Mouse (Mus musculus): ENCODE measurements at regions not wholly inside any gene's neighbourhood (a gene's known extent, or its start where the extent isn't known, plus 50 kb on each side); places are given as distances from the start of the nearest gene placed in this dataset.
A peak's percentile ranks its signal among the peaks of the same experiment; 100 is the strongest.

GRCm38 (mm10) chr8:44656031-44656430 lies 279.2 kb upstream of the Fat1 start:
- H3K9me3 ChIP-seq: no peaks in the 10 kb centered on the region
- no peaks in the 10 kb centered on the region for H3K4me1 ChIP-seq
- no peaks in the 10 kb centered on the region for H3K27me3 ChIP-seq (ENCODE audit: insufficient read depth, poor library complexity, severe bottlenecking)
- no peak overlapping the region for H3K27ac ChIP-seq
- no peaks in the 10 kb centered on the region for H3K36me3 ChIP-seq
- DNase-seq (ENCODE audit: low spot score): no peak
- no peak overlapping the region for H3K4me3 ChIP-seq

GRCm38 (mm10) chr8:44656470-44656869 lies 278.8 kb upstream of the Fat1 start:
- DNase-seq (ENCODE audit: low spot score): no peak
- Histone ChIP-seq H3K9me3 (no peaks in the 10 kb centered on the region), H3K27me3 (ENCODE audit: insufficient read depth, poor library complexity, severe bottlenecking) (no peaks in the 10 kb centered on the region), H3K4me1 (no peaks in the 10 kb centered on the region), H3K27ac (no peak overlapping the region), H3K4me3 (no peak overlapping the region), H3K36me3 (no peaks in the 10 kb centered on the region)
- 77% methylated on average over 4 of the region's 4 CpGs for WGBS

- WGBS: 74% methylated on average over 2 of the region's 2 CpGs
Measured at GRCm38 (mm10) chr8:44661696-44662095, 273.6 kb upstream of the Fat1 start.

GRCm38 (mm10) chr8:44687126-44687525 lies 248.1 kb upstream of the Fat1 start:
- WGBS: 86% methylated on average over 9 of the region's 9 CpGs
- H3K27ac ChIP-seq: no peak overlapping the region
- no peaks in the 10 kb centered on the region for H3K27me3 ChIP-seq (ENCODE audit: insufficient read depth, poor library complexity, severe bottlenecking)
- DNase-seq (ENCODE audit: low spot score): no peak
- no peaks in the 10 kb centered on the region for H3K9me3 ChIP-seq
- 0 out of 2 replicates have a peak, but pooled peaks cover 3% of the 10 kb centered on the region for H3K4me1 ChIP-seq
- H3K4me3 ChIP-seq: no peak overlapping the region
- H3K36me3 ChIP-seq: no peaks in the 10 kb centered on the region

More at GRCm38 (mm10) chr8:44661696-44662095, 273.6 kb upstream of the Fat1 start:
- H3K27me3 ChIP-seq (ENCODE audit: insufficient read depth, poor library complexity, severe bottlenecking): no peaks in the 10 kb centered on the region
- no peak overlapping the region for H3K4me3 ChIP-seq
- H3K36me3 ChIP-seq: no peaks in the 10 kb centered on the region
- DNase-seq (ENCODE audit: low spot score): no peak
- no peaks in the 10 kb centered on the region for H3K4me1 ChIP-seq
- no peaks in the 10 kb centered on the region for H3K9me3 ChIP-seq
- no peak overlapping the region for H3K27ac ChIP-seq

GRCm38 (mm10) chr8:44689837-44690592 lies 245.2 kb upstream of the Fat1 start:
- no peaks in the 10 kb centered on the region for H3K27me3 ChIP-seq (ENCODE audit: insufficient read depth, poor library complexity, severe bottlenecking)
- DNase-seq (ENCODE audit: low spot score): no peak
- H3K36me3 ChIP-seq: no peaks in the 10 kb centered on the region
- H3K9me3 ChIP-seq: no peaks in the 10 kb centered on the region
- WGBS: 90% methylated on average over 9 of the region's 9 CpGs
- H3K4me1 ChIP-seq: peaks cover 12% of the 10 kb centered on the region; the same call in 1 of the 2 replicates
- H3K4me3 ChIP-seq: no peak overlapping the region
- H3K27ac ChIP-seq: no peak overlapping the region

GRCm38 (mm10) chr8:44690593-44690950 lies 244.7 kb upstream of the Fat1 start:
- peaks cover 13% of the 10 kb centered on the region; the same call in 1 of the 2 replicates for H3K4me1 ChIP-seq
- H3K27me3 ChIP-seq (ENCODE audit: insufficient read depth, poor library complexity, severe bottlenecking): no peaks in the 10 kb centered on the region
- no peak for DNase-seq (ENCODE audit: low spot score)
- WGBS: 78% methylated on average over 4 of the region's 4 CpGs
- no peak overlapping the region for H3K4me3 ChIP-seq
- H3K9me3 ChIP-seq: no peaks in the 10 kb centered on the region
- no peaks in the 10 kb centered on the region for H3K36me3 ChIP-seq
- no peak overlapping the region for H3K27ac ChIP-seq

- H3K36me3 ChIP-seq: no peaks in the 10 kb centered on the region
- no peak for DNase-seq (ENCODE audit: low spot score)
Measured at GRCm38 (mm10) chr8:44691140-44691539, 244.1 kb upstream of the Fat1 start.

GRCm38 (mm10) chr8:44692036-44692688 lies 243.1 kb upstream of the Fat1 start:
- H3K4me1 ChIP-seq: peaks cover 23% of the 10 kb centered on the region
- no peak for DNase-seq (ENCODE audit: low spot score)
- 79% methylated on average over 8 of the region's 8 CpGs for WGBS

More at GRCm38 (mm10) chr8:44691140-44691539, 244.1 kb upstream of the Fat1 start:
- peaks cover 18% of the 10 kb centered on the region for H3K4me1 ChIP-seq
- WGBS: 59% methylated on average over 7 of the region's 7 CpGs
- no peak overlapping the region for H3K4me3 ChIP-seq
- no peaks in the 10 kb centered on the region for H3K27me3 ChIP-seq (ENCODE audit: insufficient read depth, poor library complexity, severe bottlenecking)
- H3K9me3 ChIP-seq: no peaks in the 10 kb centered on the region
- no peak overlapping the region for H3K27ac ChIP-seq

GRCm38 (mm10) chr8:44694861-44695260 lies 240.4 kb upstream of the Fat1 start:
- Histone ChIP-seq H3K36me3 (no peaks in the 10 kb centered on the region), H3K9me3 (no peaks in the 10 kb centered on the region), H3K4me1 (peaks cover 30% of the 10 kb centered on the region), H3K27ac (peak overlapping the region; percentile 73; the same call in 1 of the 2 replicates), H3K27me3 (ENCODE audit: insufficient read depth, poor library complexity, severe bottlenecking) (no peaks in the 10 kb centered on the region), H3K4me3 (peak overlapping the region; percentile 36)
- DNase-seq (ENCODE audit: low spot score): no peak
- 28% methylated on average over 9 of the region's 9 CpGs for WGBS

More at GRCm38 (mm10) chr8:44692036-44692688, 243.1 kb upstream of the Fat1 start:
- no peak overlapping the region for H3K4me3 ChIP-seq
- no peaks in the 10 kb centered on the region for H3K27me3 ChIP-seq (ENCODE audit: insufficient read depth, poor library complexity, severe bottlenecking)
- no peaks in the 10 kb centered on the region for H3K36me3 ChIP-seq
- no peaks in the 10 kb centered on the region for H3K9me3 ChIP-seq
- no peak overlapping the region for H3K27ac ChIP-seq

- no peak overlapping the region for H3K4me3 ChIP-seq
- DNase-seq (ENCODE audit: low spot score): peak; percentile 79
- no peaks in the 10 kb centered on the region for H3K36me3 ChIP-seq
- no peaks in the 10 kb centered on the region for H3K27me3 ChIP-seq (ENCODE audit: insufficient read depth, poor library complexity, severe bottlenecking)
- 49% methylated on average over 9 of the region's 9 CpGs for WGBS
- H3K9me3 ChIP-seq: no peaks in the 10 kb centered on the region
- peak overlapping the region; percentile 72; the same call in 1 of the 2 replicates for H3K27ac ChIP-seq
- H3K4me1 ChIP-seq: peaks cover 28% of the 10 kb centered on the region
Measured at GRCm38 (mm10) chr8:44696066-44696853, 239.0 kb upstream of the Fat1 start.

GRCm38 (mm10) chr8:44699384-44700105 lies 235.7 kb upstream of the Fat1 start:
- no peak overlapping the region for H3K4me3 ChIP-seq
- no peak overlapping the region for H3K27ac ChIP-seq
- WGBS: 57% methylated on average over 18 of the region's 18 CpGs
- no peaks in the 10 kb centered on the region for H3K36me3 ChIP-seq
- peaks cover 21% of the 10 kb centered on the region for H3K4me1 ChIP-seq
- H3K9me3 ChIP-seq: no peaks in the 10 kb centered on the region
- DNase-seq (ENCODE audit: low spot score): no peak
- no peaks in the 10 kb centered on the region for H3K27me3 ChIP-seq (ENCODE audit: insufficient read depth, poor library complexity, severe bottlenecking)

GRCm38 (mm10) chr8:44704595-44705265 lies 230.5 kb upstream of the Fat1 start:
- no peak overlapping the region for H3K4me3 ChIP-seq
- H3K4me1 ChIP-seq: peaks cover 1% of the 10 kb centered on the region
- H3K27ac ChIP-seq: no peak overlapping the region
- DNase-seq (ENCODE audit: low spot score): no peak
- H3K36me3 ChIP-seq: no peaks in the 10 kb centered on the region
- H3K9me3 ChIP-seq: no peaks in the 10 kb centered on the region
- no peaks in the 10 kb centered on the region for H3K27me3 ChIP-seq (ENCODE audit: insufficient read depth, poor library complexity, severe bottlenecking)
- 83% methylated on average over 9 of the region's 9 CpGs for WGBS

Data from heart, embryonic 10.5 days (tissue).